Mouse (Mus musculus) embryo, embryonic 9.5 days (tissue): Measurements from ENCODE around the gene Washc3.

ENCODE experiments used
- DNase-seq: peaks from one replicate; pipeline ENCODE4 v3.0.0-alpha.2; 2017; ENCODE audit errors: extremely low spot score

The Washc3 gene

DNA sequence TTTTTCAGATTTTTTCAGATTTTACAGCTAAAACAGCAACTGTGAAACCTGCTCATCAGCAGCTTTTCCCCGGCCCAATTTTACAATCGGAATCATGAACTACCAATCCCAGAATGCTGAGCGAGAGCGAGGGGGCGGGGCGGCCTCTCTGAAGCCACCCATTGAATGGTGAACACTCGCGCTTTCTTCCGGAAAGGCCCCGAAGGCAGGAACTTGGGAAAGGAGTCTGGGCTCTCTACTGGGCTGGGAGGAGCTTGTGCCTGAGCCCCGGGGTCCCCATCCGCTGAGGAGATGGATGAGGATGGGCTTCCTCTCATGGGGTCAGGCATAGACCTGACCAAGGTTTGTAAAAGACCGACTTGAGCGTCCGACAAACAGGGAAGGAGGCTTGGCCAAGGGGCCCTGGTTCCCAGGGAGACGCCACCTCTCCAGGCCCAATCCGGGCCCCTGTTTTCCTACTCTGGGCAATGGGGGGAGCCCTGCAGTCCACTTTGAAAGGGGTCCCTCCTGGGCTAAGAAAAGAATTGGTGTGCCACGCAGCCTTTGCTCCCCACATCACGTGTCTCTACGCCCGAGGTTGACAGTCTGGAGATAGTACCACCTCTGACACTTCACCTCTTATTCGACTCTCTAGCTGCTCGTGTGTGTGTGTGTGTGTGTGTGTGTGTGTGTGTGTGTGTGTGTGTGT lies at the start of gene Washc3:
Gene Washc3 (plus strand): TSS at position 143 of the 688 bp plus-strand sequence.
- peak; percentile 88 for DNase-seq

GRCm38 (mm10) chr10:88151658-88152057 lies 49.2 kb upstream of the Washc3 start:
- DNase-seq, result no peak

GRCm38 (mm10) chr10:88162096-88162495 lies 38.8 kb upstream of the Washc3 start:
- DNase-seq, result no peak

DNA sequence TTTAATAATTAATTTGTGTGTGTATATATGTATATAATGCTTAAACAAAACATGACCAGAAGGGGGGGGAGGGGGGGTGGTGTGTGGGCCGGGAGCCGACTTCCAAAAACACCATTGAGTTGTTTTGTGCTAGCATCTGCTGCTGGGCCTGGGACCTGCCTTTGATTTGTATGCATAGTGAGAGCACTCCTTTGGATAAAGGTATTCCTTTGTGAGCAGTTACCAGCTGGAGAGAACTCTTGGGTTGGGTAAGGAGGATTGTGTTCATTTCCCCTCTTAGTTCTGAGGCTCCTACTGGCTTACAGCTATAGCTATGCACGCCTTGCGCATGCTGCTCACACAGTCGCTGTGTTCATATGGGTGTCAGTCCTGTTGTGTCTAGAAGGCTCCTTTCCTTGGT lies 38.2 kb upstream of the Washc3 start:
- DNase-seq, result no peak

GRCm38 (mm10) chr10:88166158-88166557 lies 34.7 kb upstream of the Washc3 start:
- DNase-seq, result no peak

GRCm38 (mm10) chr10:88167438-88168077 lies 33.3 kb upstream of the Washc3 start:
- no peak for DNase-seq

DNA sequence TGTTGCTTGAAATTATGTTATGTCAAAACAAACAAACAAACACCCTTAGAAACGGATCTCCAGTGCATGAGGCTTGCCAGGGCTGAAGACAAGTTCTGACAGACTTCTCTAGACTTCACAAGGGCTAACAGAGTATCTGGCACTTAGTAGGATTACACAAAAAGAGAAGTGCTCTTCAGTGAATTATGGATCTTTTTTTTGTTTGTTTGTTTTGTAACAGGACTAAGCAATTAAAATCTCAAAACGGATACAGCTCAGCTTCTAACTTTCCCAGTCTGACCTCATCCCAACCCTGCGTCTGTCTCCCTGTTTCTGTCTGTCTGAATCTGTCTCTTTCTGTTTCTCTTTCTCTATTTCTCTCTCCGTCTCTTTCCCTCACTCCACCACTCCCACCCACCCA lies 352 bp upstream of the Washc3 start:
- no peak for DNase-seq

DNA sequence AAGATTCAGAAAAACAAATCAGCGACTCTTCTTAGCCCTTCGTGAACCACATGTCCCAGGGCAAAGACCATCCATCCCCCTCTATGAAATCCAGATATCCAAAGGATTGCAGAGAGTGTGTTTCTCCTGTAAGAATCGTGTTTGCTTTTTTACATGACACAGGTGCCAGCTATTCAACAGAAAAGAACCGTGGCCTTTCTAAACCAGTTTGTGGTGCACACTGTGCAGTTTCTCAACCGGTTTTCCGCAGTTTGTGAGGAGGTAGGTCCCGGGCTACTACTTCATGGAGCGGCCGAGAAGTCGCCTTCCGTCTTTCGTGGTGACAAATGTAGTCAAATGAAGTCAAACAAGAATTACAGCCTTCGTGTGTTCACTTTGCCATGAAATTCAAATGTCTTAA lies 757 bp downstream of the Washc3 start:
- DNase-seq, result no peak

DNA sequence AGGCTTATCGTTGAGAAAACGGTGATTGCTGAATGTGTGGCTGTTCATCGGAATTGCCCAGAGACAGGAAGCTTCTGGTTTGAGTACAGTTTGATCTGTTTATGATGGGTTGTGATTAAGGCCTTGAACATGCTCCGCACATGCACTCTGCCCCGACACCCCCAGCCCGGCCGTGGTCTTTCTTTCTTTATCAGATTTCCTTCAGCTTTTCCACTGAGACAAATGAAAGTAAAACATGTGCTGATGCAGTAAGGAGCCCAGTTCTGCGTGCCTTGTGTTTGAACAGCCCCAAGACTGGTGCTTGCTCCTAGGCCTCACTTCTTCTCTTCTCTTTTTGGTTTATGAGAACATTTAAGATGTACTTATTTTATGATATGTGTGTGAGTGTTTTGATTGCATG lies 1.7 kb downstream of the Washc3 start:
- no peak for DNase-seq

DNA sequence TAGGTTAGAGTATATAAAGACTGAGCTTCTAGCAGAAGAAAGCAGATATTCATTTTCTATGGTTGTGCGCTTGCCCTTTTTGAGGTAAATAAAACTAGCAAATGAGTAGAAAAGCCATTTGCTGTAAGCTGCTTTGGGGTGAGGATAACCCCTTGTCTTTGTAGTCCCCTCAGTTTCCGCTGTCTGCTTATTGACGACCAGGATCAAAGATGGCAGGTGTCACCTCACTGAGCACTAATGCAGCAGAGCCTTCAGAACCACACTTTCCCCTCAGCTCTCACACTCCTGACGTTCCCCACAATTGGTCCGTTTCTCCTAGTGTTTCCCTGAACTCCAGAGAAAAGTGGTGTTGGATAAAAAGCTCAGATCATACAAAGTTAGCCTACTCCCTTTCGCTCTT lies 2.3 kb downstream of the Washc3 start:
- no peak for DNase-seq

GRCm38 (mm10) chr10:88212644-88213043 lies 11.8 kb downstream of the Washc3 start:
- DNase-seq, result no peak

- no peak for DNase-seq
These were observed 14.1 kb downstream of the Washc3 start for GRCm38 (mm10) chr10:88214800-88215514.

DNA sequence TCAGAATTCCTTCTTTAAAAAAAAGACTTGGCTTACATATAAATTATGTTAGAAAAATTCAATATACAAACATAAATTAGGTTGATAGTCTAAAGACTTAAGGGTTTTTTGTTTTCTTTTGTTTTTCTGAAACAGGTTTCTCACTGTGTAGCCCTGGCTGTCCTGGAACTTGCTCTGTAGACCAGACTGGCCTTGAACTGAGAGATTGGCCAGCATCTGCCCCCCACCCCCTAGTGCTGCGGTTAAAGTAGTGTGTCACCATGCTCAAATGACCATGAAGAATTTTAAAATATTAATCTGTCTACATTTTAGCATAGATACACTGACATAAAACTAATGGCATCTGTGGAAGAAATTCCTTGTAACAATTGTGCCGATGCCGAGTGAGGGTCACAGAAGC lies 17.3 kb downstream of the Washc3 start:
- no peak for DNase-seq

GRCm38 (mm10) chr10:88221718-88222117 lies 20.8 kb downstream of the Washc3 start:
- no peak for DNase-seq

DNA sequence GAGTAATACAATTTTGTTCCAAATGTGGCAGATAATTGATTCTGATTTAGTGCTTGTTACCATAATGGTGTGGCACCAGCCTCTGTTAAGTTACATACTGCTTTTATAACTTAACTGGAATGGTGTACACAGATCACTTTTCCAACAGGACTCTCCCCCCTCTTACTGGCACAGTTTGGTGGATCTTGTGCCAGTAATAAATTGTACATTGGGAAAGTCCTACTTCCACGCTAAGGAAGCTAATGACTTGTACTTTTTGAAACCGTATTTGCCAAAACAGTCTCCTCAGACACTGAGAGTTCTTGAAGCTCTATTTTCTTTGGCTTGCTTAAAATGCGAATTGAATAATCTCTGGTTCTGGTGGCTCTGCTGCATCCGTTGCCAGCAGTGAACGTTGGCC lies 24.5 kb downstream of the Washc3 start:
- no peak for DNase-seq

GRCm38 (mm10) chr10:88227962-88228361 lies 27.1 kb downstream of the Washc3 start:
- no peak for DNase-seq

- no peak for DNase-seq
These were observed 27.7 kb downstream of the Washc3 start for GRCm38 (mm10) chr10:88228521-88229017.

DNA sequence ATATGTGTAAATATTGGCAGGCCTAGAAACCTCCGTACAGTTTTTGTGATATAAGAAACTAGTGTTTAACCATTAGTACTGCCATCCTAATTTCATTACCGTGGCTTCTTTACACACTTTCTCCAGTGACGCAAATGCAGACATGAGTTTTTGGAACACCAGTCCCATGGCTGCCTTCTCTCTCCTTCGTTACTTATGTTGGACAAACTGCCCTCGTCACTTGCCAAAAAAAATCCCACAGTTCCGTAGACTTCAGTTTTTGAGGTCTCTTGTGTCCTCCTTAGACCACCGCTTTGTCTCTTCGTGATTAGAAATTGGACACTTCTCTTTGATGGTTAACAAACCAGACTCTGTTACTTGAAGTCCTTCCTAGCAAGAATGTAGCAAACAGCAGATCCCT lies 30.8 kb downstream of the Washc3 start:
- no peak for DNase-seq

- no peak for DNase-seq
These were observed 31.9 kb downstream of the Washc3 start for GRCm38 (mm10) chr10:88232765-88233164.

DNA sequence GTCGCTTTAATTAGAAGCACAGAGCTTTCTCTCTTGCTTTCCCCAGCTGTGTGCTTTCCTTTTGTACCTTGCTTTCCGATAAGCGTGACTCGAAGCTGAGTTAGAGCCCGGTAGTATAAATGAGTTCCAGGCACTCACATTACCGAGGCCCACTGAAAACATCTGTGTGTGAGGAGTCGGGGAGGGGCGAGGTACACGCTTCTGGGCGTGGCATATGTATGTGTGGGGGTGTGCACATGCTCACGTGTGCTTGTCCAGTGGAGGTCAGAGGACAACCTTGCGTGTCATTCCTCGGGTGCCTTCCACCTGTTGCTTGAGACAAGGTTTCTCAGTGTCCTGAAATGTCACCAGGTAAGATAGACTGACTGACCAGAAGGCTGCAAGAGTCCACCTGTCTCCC lies 43.8 kb downstream of the Washc3 start:
- no peak for DNase-seq

DNA sequence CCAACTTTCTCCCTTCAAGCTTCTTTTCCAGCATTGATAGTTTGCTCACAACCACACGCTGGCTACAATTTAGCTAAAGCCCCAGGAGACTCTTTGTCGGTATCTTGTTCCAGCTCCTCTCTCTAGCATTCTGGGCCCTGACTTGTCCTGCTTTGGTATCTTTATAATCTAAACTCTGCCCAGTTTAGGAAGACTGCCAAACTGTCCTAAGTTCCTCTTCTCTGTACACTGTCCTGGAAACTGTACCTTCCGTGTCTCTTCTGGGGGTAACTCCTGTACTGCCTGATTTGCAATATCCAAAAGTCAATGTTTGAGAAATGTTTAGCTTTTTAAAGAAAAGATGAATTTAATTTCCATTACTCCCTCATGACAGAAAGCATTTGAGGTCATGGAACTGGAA lies 49.4 kb downstream of the Washc3 start:
- no peak for DNase-seq

- DNase-seq, result no peak
These were observed 51.4 kb downstream of the Washc3 start for GRCm38 (mm10) chr10:88252121-88252862.
